Mouse (Mus musculus): ENCODE results near the gene Snrnp35.
"Not testable (repeated sequence)": the region's sequence is repeated elsewhere in the genome, so short reads cannot be mapped to it uniquely, and the experiment has no call there.

Snrnp35 gene

GRCm38 (mm10) chr5:124482966-124483654 lies at the start of gene Snrnp35:
Gene Snrnp35, plus strand, starts transcription at chr5:124483134.
- DNase-seq (ENCODE audit: extremely low spot score), result peak; percentile 94

GRCm38 (mm10) chr5:124438229-124438628 lies 44.7 kb upstream of the Snrnp35 start:
- DNase-seq (ENCODE audit: extremely low spot score), result no peak

- DNase-seq (ENCODE audit: extremely low spot score), result no peak
These were observed 44.2 kb upstream of the Snrnp35 start for GRCm38 (mm10) chr5:124438746-124439145.

- DNase-seq (ENCODE audit: extremely low spot score), result peak; percentile 97
These were observed 43.4 kb upstream of the Snrnp35 start, which contains the start of gene Kmt5a for GRCm38 (mm10) chr5:124439447-124440093. Gene Kmt5a, plus strand, starts transcription at chr5:124439930.

GRCm38 (mm10) chr5:124440094-124440701 lies 42.7 kb upstream of the Snrnp35 start:
- DNase-seq (ENCODE audit: extremely low spot score), result no peak

- no peak for DNase-seq (ENCODE audit: extremely low spot score)
These were observed 40.3 kb upstream of the Snrnp35 start for GRCm38 (mm10) chr5:124442628-124443027.

- DNase-seq (ENCODE audit: extremely low spot score), result no peak
These were observed 38.7 kb upstream of the Snrnp35 start for GRCm38 (mm10) chr5:124444208-124444607.

- peak; percentile 73 for DNase-seq (ENCODE audit: extremely low spot score)
These were observed 38.0 kb upstream of the Snrnp35 start for GRCm38 (mm10) chr5:124444661-124445561.

GRCm38 (mm10) chr5:124445621-124446293 lies 37.2 kb upstream of the Snrnp35 start:
- DNase-seq (ENCODE audit: extremely low spot score), result peak; percentile 52

GRCm38 (mm10) chr5:124446301-124446881 lies 36.5 kb upstream of the Snrnp35 start:
- peak; percentile 76 for DNase-seq (ENCODE audit: extremely low spot score)

GRCm38 (mm10) chr5:124449494-124449893 lies 33.4 kb upstream of the Snrnp35 start:
- no peak for DNase-seq (ENCODE audit: extremely low spot score)

GRCm38 (mm10) chr5:124450051-124450450 lies 32.9 kb upstream of the Snrnp35 start:
- DNase-seq (ENCODE audit: extremely low spot score), result no peak

- no peak for DNase-seq (ENCODE audit: extremely low spot score)
These were observed 32.1 kb upstream of the Snrnp35 start for GRCm38 (mm10) chr5:124450641-124451340.

GRCm38 (mm10) chr5:124452494-124453228 lies 30.3 kb upstream of the Snrnp35 start:
- DNase-seq (ENCODE audit: extremely low spot score), result no peak

GRCm38 (mm10) chr5:124453339-124454081 lies 29.4 kb upstream of the Snrnp35 start:
- no peak for DNase-seq (ENCODE audit: extremely low spot score)

GRCm38 (mm10) chr5:124454082-124454419 lies 28.9 kb upstream of the Snrnp35 start:
- DNase-seq (ENCODE audit: extremely low spot score), result no peak

GRCm38 (mm10) chr5:124456762-124457161 lies 26.2 kb upstream of the Snrnp35 start:
- DNase-seq (ENCODE audit: extremely low spot score), result no peak

- not testable (repeated sequence) for DNase-seq (ENCODE audit: extremely low spot score)
These were observed 22.0 kb upstream of the Snrnp35 start for GRCm38 (mm10) chr5:124460922-124461321.
